Mouse (Mus musculus): Measurements from ENCODE around the gene Actg1.

Actg1 gene

GRCm38 (mm10) chr11:120311561-120311960, 36.8 kb downstream of the Actg1 start:
- DNase-seq (ENCODE audit: low read depth, low spot score) = no peak

- peak; percentile 76 for DNase-seq (ENCODE audit: low read depth, low spot score)
Measured at GRCm38 (mm10) chr11:120310813-120311312, 37.5 kb downstream of the Actg1 start.

GRCm38 (mm10) chr11:120308441-120309320, 39.7 kb downstream of the Actg1 start:
- DNase-seq (ENCODE audit: low read depth, low spot score) = no peak

GRCm38 (mm10) chr11:120307566-120308430, 40.5 kb downstream of the Actg1 start:
- peak; percentile 72 for DNase-seq (ENCODE audit: low read depth, low spot score)

GRCm38 (mm10) chr11:120307132-120307413, 41.3 kb downstream of the Actg1 start:
- DNase-seq (ENCODE audit: low read depth, low spot score) = no peak

- DNase-seq (ENCODE audit: low read depth, low spot score) = no peak
Measured at GRCm38 (mm10) chr11:120306366-120307131, 41.8 kb downstream of the Actg1 start.

GRCm38 (mm10) chr11:120305535-120306365, 42.6 kb downstream of the Actg1 start:
- DNase-seq (ENCODE audit: low read depth, low spot score) = no peak

- peak; percentile 93 for DNase-seq (ENCODE audit: low read depth, low spot score)
Measured at GRCm38 (mm10) chr11:120304886-120305534, 43.3 kb downstream of the Actg1 start.

- DNase-seq (ENCODE audit: low read depth, low spot score) = no peak
Measured at GRCm38 (mm10) chr11:120304350-120304694, 44.0 kb downstream of the Actg1 start.

GRCm38 (mm10) chr11:120303559-120304349, 44.6 kb downstream of the Actg1 start:
- DNase-seq (ENCODE audit: low read depth, low spot score) = no peak

- no peak for DNase-seq (ENCODE audit: low read depth, low spot score)
Measured at GRCm38 (mm10) chr11:120303119-120303518, 45.2 kb downstream of the Actg1 start.

GRCm38 (mm10) chr11:120299484-120299883, 48.9 kb downstream of the Actg1 start:
- no peak for DNase-seq (ENCODE audit: low read depth, low spot score)

GRCm38 (mm10) chr11:120298441-120299141, 49.8 kb downstream of the Actg1 start:
- DNase-seq (ENCODE audit: low read depth, low spot score) = no peak

GRCm38 (mm10) chr11:120297767-120298166, 50.6 kb downstream of the Actg1 start:
- no peak for DNase-seq (ENCODE audit: low read depth, low spot score)

GRCm38 (mm10) chr11:120296305-120297144, 51.8 kb downstream of the Actg1 start:
- no peak for DNase-seq (ENCODE audit: low read depth, low spot score)

All from retina, adult 2 months (tissue).